Mouse (Mus musculus): ENCODE data around the gene Clic3. TPM values are rescaled to one million over a fixed set of nuclear protein-coding genes. Genes with fewer than 3 reads are reported as not detected.

Clic3 gene
- polyA plus RNA-seq, 1 experiment from 2014 or later = 1.0 TPM

GRCm38 (mm10) chr2:25468962-25469915, 12.6 kb downstream of the Clic3 start:
- no peak overlapping the region for H3K4me2 ChIP-seq
- H3K9ac ChIP-seq (replicated peaks) = no peak overlapping the region
- H3K4me1 ChIP-seq (replicated peaks) = peaks cover 7% of the 10 kb centered on the region
- no peaks in the 10 kb centered on the region for H3K27me3 ChIP-seq
- no peaks in the 10 kb centered on the region for H3K36me3 ChIP-seq
- 70% methylated on average over 10 of the region's 10 CpGs for WGBS
- no peaks in the 10 kb centered on the region for H3K9me3 ChIP-seq
- H3K27ac ChIP-seq = no peak overlapping the region
- peak; percentile 44 for ATAC-seq (ENCODE audit: insufficient number of reproducible peaks, insufficient read depth, low FRiP score, low TSS enrichment, low read depth)
- no peak overlapping the region for H3K4me3 ChIP-seq (replicated peaks)

DNA sequence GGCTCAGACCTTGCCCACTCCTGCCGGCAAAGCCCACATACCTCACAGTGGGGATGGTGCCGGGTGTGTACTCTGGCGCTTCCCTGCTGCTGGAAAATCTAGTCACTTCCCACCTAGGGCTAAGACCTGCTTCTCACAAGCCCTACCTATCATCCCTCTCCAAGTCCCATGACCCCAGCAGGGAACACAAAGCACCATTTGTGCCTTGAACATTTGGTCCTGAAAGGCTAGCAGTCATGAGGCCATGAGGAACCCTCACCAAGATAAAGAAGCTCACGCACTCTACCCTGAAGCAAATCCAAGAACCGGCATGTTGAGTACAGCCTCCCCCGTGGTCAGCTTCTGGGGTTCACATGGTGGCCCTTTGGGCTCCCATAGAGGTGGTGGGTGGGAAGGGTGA, 13.3 kb downstream of the Clic3 start, which contains the start of gene Ptgds:
TSS of gene Ptgds (minus strand) at position 78 of the 400 bp plus-strand sequence.
- WGBS = 45% methylated on average over 6 of the region's 6 CpGs
- ATAC-seq (ENCODE audit: insufficient number of reproducible peaks, insufficient read depth, low FRiP score, low TSS enrichment, low read depth) = no peak

DNA sequence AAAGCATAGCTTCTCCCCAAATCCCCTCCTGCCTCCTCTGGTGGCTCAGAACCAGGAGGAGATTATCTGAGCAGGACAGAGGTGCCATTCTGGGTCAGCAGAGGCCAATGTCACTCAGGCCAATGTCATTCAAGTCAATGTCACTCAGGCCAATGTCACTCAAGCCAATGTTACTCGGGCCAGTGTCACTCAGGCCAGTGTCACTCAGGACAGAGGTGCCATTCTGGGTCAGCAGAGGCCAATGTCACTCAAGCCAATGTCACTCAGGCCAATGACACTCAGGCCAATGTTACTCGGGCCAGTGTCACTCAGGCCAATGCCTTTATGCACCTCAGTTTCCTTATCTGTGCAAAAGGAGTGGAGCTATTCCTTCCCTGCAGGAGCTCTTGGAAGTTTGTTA, 15.9 kb downstream of the Clic3 start:
- Histone ChIP-seq H3K9me3 (no peaks in the 10 kb centered on the region), H3K27me3 (no peaks in the 10 kb centered on the region), H3K27ac (no peak overlapping the region), H3K36me3 (no peaks in the 10 kb centered on the region), H3K9ac (replicated peaks) (no peak overlapping the region), H3K4me1 (replicated peaks) (no peaks in the 10 kb centered on the region), H3K4me3 (replicated peaks) (no peak overlapping the region), H3K4me2 (no peak overlapping the region)
- WGBS = 80% methylated on average over 2 of the region's 2 CpGs
- ATAC-seq (ENCODE audit: insufficient number of reproducible peaks, insufficient read depth, low FRiP score, low TSS enrichment, low read depth) = no peak

More for the DNA sequence above, 13.3 kb downstream of the Clic3 start, which contains the start of gene Ptgds:
- no peak within 1 kb of the TSS for H3K9ac ChIP-seq (replicated peaks)
- H3K4me1 ChIP-seq (replicated peaks) = peaks cover 7% of the 10 kb centered on the region
- no peaks in the 10 kb centered on the region for H3K9me3 ChIP-seq
- H3K27me3 ChIP-seq = no peaks in the 10 kb centered on the region
- no peaks in the 10 kb centered on the region for H3K36me3 ChIP-seq
- H3K4me3 ChIP-seq (replicated peaks) = no peak within 1 kb of the TSS
- H3K4me2 ChIP-seq = no peak within 1 kb of the TSS
- no peak within 1 kb of the TSS for H3K27ac ChIP-seq

GRCm38 (mm10) chr2:25477541-25477940, 20.9 kb downstream of the Clic3 start:
- Histone ChIP-seq H3K36me3 (no peaks in the 10 kb centered on the region), H3K9me3 (no peaks in the 10 kb centered on the region), H3K27ac (no peak overlapping the region), H3K27me3 (no peaks in the 10 kb centered on the region), H3K4me1 (replicated peaks) (no peaks in the 10 kb centered on the region), H3K4me3 (replicated peaks) (no peak overlapping the region), H3K4me2 (no peak overlapping the region), H3K9ac (replicated peaks) (no peak overlapping the region)
- WGBS = 86% methylated on average over 8 of the region's 8 CpGs
- no peak for ATAC-seq (ENCODE audit: insufficient number of reproducible peaks, insufficient read depth, low FRiP score, low TSS enrichment, low read depth)

DNA sequence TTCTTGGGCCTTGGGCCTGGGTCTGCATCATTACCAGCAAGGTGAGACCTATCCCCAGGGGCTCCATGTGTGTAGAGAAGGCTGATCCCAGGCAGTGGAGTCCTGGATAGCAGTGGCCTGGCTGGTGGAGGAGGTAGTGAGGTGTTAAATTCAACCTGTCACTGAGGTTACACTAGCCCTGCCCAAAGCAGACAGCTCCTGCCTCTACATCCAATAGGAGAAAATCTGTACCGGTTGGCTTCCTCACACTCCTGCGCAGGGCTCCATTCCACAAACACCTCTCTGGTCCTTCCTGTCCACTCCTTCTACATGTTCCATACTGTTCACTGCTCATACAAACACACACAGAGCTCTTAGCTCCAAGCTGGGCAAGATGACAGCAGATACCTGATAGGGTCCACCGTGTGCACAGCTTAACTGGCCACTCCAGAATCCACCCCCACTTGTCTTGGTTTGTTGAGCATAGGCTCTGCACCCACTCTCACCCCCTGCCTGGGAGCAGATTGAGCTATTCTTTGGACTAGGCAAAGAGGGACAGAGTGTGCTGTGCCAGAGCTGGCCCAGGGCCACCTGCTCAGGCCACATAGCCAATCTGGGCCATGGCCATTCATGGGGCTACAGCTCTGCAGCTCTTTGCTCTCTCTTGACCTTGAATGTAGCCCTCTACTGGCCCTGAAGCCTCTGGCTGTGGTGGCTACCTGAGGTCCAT, 21.5 kb downstream of the Clic3 start:
- no peaks in the 10 kb centered on the region for H3K9me3 ChIP-seq
- no peak overlapping the region for H3K27ac ChIP-seq
- no peak overlapping the region for H3K4me2 ChIP-seq
- no peak overlapping the region for H3K9ac ChIP-seq (replicated peaks)
- ATAC-seq (ENCODE audit: insufficient number of reproducible peaks, insufficient read depth, low FRiP score, low TSS enrichment, low read depth) = no peak
- no peaks in the 10 kb centered on the region for H3K27me3 ChIP-seq
- H3K36me3 ChIP-seq = no peaks in the 10 kb centered on the region
- no peak overlapping the region for H3K4me3 ChIP-seq (replicated peaks)
- 91% methylated on average over 3 of the region's 3 CpGs for WGBS
- H3K4me1 ChIP-seq (replicated peaks) = no peaks in the 10 kb centered on the region

- Histone ChIP-seq H3K4me3 (replicated peaks) (no peak overlapping the region), H3K27ac (no peak overlapping the region), H3K4me2 (no peak overlapping the region), H3K9ac (replicated peaks) (no peak overlapping the region), H3K4me1 (replicated peaks) (no peaks in the 10 kb centered on the region), H3K9me3 (no peaks in the 10 kb centered on the region), H3K27me3 (no peaks in the 10 kb centered on the region), H3K36me3 (no peaks in the 10 kb centered on the region)
- 59% methylated on average over 10 of the region's 10 CpGs for WGBS
- ATAC-seq (ENCODE audit: insufficient number of reproducible peaks, insufficient read depth, low FRiP score, low TSS enrichment, low read depth) = no peak
Measured at GRCm38 (mm10) chr2:25479551-25480311, 23.1 kb downstream of the Clic3 start.

DNA sequence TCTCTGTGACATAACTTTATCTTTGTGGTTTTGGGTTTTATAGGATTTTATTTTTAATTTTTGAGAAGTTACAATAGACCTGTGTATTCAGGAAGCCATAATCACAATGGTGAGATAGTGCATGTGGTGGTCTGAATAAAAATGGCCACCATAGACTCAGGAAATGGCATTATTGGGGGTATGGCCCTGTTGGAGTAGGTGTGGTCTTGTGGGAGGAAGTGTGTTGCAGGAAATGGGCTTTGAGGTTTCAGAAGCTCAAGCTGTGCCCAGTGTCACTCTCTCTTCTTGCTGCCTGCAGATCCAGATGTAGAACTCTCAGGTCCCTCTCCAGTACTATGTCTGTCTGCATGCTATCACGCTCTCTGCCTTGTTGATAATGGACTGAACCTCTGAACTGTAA, 23.9 kb downstream of the Clic3 start:
- ATAC-seq (ENCODE audit: insufficient number of reproducible peaks, insufficient read depth, low FRiP score, low TSS enrichment, low read depth) = no peak
- Histone ChIP-seq H3K4me3 (replicated peaks) (no peak overlapping the region), H3K4me1 (replicated peaks) (no peaks in the 10 kb centered on the region), H3K9me3 (no peaks in the 10 kb centered on the region), H3K4me2 (no peak overlapping the region), H3K36me3 (no peaks in the 10 kb centered on the region), H3K27me3 (no peaks in the 10 kb centered on the region), H3K27ac (no peak overlapping the region), H3K9ac (replicated peaks) (no peak overlapping the region)
- WGBS = 87% methylated on average over 1 of the region's 1 CpGs

DNA sequence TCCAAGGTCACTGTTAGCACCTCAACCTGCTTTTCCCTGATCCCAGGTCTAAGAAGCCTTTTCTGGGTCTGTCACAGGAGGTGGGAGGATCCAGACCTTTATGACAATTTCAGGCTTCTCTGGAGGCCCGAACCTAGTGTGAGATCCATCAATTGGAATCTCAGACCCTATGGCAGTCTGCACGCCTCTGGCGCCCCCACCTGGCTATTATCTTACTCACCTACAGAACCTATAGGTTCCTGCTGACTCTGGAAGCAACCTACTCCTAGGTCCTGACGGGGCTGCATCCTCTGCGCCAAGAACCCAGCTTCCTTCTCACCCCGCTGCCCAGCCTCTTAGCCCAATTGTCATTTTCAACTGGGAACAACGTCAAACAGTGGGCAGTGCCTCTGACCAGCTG, 26.3 kb downstream of the Clic3 start:
- H3K9ac ChIP-seq (replicated peaks) = no peak overlapping the region
- no peaks in the 10 kb centered on the region for H3K9me3 ChIP-seq
- no peak overlapping the region for H3K27ac ChIP-seq
- H3K4me1 ChIP-seq (replicated peaks) = no peaks in the 10 kb centered on the region
- H3K4me2 ChIP-seq = no peak overlapping the region
- no peak overlapping the region for H3K4me3 ChIP-seq (replicated peaks)
- no peak for ATAC-seq (ENCODE audit: insufficient number of reproducible peaks, insufficient read depth, low FRiP score, low TSS enrichment, low read depth)
- no peaks in the 10 kb centered on the region for H3K36me3 ChIP-seq
- WGBS = 21% methylated on average over 7 of the region's 7 CpGs
- H3K27me3 ChIP-seq = no peaks in the 10 kb centered on the region

- Histone ChIP-seq H3K4me1 (replicated peaks) (no peaks in the 10 kb centered on the region), H3K9ac (replicated peaks) (peak overlapping the region; percentile 27; the same call in 1 of the 2 replicates), H3K4me2 (no peak overlapping the region), H3K27ac (no peak overlapping the region), H3K9me3 (no peaks in the 10 kb centered on the region), H3K36me3 (no peaks in the 10 kb centered on the region), H3K4me3 (replicated peaks) (no peak overlapping the region), H3K27me3 (no peaks in the 10 kb centered on the region)
- ATAC-seq (ENCODE audit: insufficient number of reproducible peaks, insufficient read depth, low FRiP score, low TSS enrichment, low read depth) = no peak
- 68% methylated on average over 11 of the region's 11 CpGs for WGBS
Measured at GRCm38 (mm10) chr2:25484901-25485647, 28.4 kb downstream of the Clic3 start.

DNA sequence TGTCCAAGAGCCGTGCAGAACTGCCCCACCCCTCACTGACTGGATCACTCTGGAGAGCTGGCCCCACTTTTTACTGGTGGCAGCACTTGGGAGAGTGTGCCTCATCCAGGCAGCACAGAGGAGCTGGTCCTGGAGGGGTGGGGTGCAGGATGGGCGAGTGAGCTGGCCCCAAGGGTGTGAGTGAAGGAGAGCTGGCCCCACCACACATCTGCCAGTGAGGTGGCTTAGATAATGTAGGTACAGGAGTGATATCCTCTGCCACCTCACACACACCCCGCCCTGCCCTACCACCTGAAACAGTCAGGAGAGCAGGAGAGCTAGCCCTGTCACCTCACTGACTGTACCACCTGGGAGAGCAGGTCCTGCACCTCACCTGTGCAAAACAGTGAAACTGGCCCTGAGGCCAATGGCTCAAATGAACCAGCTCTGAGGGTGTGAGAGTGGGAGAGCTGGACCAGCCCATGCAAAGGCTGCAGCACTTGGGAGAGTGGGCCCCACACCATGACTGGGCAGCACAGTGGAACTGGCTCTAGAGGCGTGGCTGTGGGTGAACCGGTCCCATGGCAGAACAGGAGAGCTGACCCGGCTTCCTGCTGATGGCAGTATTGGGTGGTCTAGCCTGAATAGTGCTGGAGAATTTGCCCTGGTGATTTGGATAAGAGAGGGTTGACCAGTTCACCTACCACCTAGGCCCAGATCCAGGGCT, 31.5 kb downstream of the Clic3 start:
- Histone ChIP-seq H3K4me1 (replicated peaks) (no peaks in the 10 kb centered on the region), H3K4me3 (replicated peaks) (no peak overlapping the region), H3K36me3 (no peaks in the 10 kb centered on the region), H3K4me2 (no peak overlapping the region), H3K9ac (replicated peaks) (no peak overlapping the region), H3K27me3 (no peaks in the 10 kb centered on the region), H3K9me3 (no peaks in the 10 kb centered on the region), H3K27ac (no peak overlapping the region)
- 77% methylated on average over 6 of the region's 6 CpGs for WGBS
- no peak for ATAC-seq (ENCODE audit: insufficient number of reproducible peaks, insufficient read depth, low FRiP score, low TSS enrichment, low read depth)

All from limb, embryonic 12.5 days (tissue).